Mouse (Mus musculus) bone marrow macrophage, adult 2 months (primary cell): ENCODE measurements around the gene Gstcd. TPM values are rescaled to one million over a fixed set of nuclear protein-coding genes. Genes with fewer than 3 reads are reported as not detected.
A peak's percentile ranks its signal among the peaks of the same experiment; 100 is the strongest.

Experiments
- H3K27ac ChIP-seq: 2 replicates; pipeline ENCODE4 v1.5.1; 2012; ENCODE audit warnings: low read depth, low read length; ENCODE audit not compliant: insufficient read depth
- H3K4me1 ChIP-seq: 2 replicates; pipeline ENCODE4 v1.6.1; 2012; ENCODE audit warnings: low read length; ENCODE audit not compliant: control insufficient read depth, insufficient read depth
- H3K4me3 ChIP-seq: 2 replicates; pipeline ENCODE4 v1.5.1; 2012; ENCODE audit warnings: mild to moderate bottlenecking, low read length, moderate library complexity; ENCODE audit not compliant: insufficient read depth
- CTCF ChIP-seq: IDR thresholded peaks from 2 replicates; pipeline ENCODE4 v1.5.1; 2012; ENCODE audit warnings: low read depth, mild to moderate bottlenecking, low read length, moderate library complexity
- POLR2A ChIP-seq: IDR thresholded peaks from 2 replicates; pipeline ENCODE4 v1.6.1; 2012; ENCODE audit warnings: mild to moderate bottlenecking, low read depth, low read length, borderline replicate concordance
- polyA plus RNA-seq: library from polyadenylated mRNA; stranded (reverse); fragments of >200 nt; gene quantifications from 2 replicates; pipeline ENCODE4 v1.2.4, GENCODE M21; 2012; ENCODE audit not compliant: missing spikeins, insufficient read depth, insufficient read length

The Gstcd gene
- polyA plus RNA-seq, 1 experiment = 4.5 TPM

DNA sequence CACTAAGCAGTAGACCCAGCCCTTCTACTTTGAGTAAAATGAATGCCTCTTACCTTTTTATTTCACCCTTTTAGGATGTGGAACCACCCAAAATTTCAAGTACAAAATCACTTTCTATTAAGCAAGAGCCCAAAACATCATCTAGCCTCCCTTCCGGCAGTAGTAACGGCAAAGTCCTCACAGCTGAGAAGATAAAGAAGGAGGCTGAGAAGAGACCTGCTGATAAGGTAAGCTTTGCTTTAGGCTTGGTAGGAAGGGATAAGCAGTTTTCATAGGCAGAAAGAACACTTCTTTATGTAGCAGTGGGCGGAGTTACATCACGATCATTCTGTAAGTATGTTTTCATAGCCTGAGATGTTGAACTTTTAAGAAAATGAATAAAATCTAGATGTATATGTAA, 6.5 kb upstream of the Gstcd start:
- H3K4me3 ChIP-seq = no peak overlapping the region
- H3K27ac ChIP-seq = no peak overlapping the region
- TF ChIP-seq CTCF = no peak
- TF ChIP-seq POLR2A = no peak
- H3K4me1 ChIP-seq = peaks cover 11% of the 10 kb centered on the region

DNA sequence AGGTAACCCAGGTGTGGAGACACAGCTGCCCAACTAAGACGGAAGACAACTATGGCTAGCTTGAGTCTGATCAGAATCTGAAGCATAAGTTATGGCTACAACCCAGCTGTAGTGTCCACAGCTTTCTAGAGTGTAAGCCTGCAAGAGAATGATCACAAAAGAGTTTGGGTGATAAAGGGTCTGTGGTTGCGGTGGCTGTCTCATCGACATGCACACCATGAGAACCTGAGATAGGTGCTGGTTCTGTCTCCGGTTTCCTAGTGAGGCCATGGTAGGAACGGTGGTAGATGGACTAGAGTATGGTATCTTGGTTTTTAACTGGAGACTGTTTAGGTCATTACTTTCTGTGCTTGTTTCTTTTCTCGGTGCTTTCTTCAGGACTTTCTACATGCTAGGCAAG, 6.1 kb upstream of the Gstcd start:
- TF ChIP-seq CTCF = no peak
- no peak for TF ChIP-seq POLR2A
- Histone ChIP-seq H3K27ac (no peak overlapping the region), H3K4me3 (no peak overlapping the region), H3K4me1 (peaks cover 12% of the 10 kb centered on the region)

DNA sequence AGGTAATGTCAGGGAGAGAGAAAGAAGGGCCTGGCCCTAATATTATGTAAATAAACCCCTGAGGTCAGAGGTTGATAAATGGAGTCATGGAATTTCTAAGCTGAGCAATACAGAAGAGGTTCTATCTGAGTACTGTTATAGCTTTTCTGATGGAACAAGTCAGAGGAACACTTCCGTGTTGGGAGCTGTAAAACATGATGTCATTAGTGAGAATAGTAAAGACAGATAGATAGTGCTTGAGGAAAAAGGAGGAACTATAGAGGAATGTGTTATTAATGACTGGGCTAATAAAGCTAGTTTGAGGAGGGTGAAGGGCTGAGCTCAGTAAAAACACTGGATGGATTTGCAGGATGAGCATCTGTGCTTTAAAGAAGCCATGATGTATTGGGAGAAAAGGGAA, 2.5 kb upstream of the Gstcd start:
- Histone ChIP-seq H3K27ac (peak overlapping the region; percentile 48), H3K4me1 (peaks cover 12% of the 10 kb centered on the region), H3K4me3 (no peak overlapping the region)
- no peak for TF ChIP-seq POLR2A
- TF ChIP-seq CTCF = no peak

DNA sequence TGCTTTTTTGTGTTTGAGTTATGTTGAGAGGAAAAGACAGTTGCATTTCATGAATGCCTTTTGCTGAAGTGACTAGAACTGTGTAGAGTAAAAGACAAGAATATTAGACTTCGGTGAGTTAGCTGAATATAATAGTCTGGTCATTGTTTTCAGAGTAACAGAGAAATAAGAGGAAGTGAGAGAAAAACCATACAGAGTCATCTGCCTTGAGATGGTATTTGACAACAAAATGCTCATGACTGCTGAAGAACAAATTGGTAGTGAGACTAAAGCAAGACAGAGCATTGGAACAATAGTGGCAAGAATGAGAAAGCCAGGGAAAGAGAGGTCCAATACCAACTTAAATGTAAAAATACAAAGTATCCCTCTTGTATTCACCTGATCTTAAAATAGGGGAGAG, 1.1 kb upstream of the Gstcd start:
- peak overlapping the region; percentile 97 for H3K27ac ChIP-seq
- H3K4me1 ChIP-seq = peaks cover 12% of the 10 kb centered on the region

DNA sequence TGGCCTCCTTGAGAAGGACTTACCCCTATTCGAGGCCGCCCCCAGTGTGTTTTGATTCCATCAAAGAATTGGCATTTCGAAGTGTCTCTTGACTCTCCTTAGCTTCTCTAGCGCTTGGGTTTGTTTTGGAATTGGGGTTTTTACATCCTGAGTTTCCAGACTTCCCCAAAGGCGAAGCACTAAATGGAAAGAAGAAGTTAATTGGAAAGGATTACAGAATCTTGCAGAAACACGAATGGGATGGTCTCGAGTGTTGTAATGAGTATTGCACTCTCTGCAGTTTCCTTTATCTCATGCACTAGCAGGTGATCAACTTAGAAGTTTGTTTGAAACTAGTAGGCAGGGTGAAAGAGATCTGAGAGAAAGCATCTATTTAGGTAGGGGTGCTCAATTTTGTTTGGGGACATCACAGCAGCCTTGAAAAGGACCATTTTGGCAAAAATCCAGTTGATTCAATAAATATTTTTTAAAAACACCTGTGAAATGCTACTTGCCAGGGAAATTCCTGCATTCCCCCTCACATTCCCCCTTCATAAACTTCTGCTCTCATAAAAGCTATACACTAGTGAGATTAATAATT, 531 bp upstream of the Gstcd start:
- peak overlapping the region; percentile 97 for H3K27ac ChIP-seq
- peak overlapping the region; percentile 94 for H3K4me3 ChIP-seq
- peaks cover 12% of the 10 kb centered on the region for H3K4me1 ChIP-seq
- TF ChIP-seq CTCF = no peak

More for the DNA sequence above, 1.1 kb upstream of the Gstcd start:
- TF ChIP-seq CTCF = no peak
- TF ChIP-seq POLR2A = no peak
- peak overlapping the region; percentile 94; the same call in 1 of the 2 replicates for H3K4me3 ChIP-seq

DNA sequence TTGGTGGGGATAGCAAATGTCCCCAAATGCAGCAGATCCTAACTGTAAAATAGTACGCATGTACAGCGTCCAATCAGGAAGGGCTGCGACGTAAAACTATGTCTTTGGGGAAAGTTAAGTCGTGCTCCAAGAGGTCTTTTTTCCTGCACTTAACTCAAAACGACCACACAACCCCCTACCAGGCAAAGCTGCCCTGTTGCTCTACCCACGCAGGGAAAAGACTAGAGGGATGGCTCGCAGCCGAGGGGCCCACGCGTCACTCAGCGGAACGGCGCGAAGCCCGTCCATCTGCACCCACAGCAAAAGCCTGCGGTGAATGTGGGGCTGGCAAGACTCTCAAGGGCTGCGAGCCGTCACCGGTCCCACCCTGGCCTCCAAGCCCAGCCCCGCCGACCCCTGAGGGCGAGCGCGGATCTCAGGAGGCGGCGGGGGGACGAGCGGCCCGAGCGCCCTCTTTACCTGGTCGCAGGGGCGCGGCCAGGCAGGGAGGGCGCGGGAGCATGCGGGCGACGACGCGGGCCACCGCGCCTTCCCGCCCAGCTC, 641 bp downstream of the Gstcd start:
- Histone ChIP-seq H3K27ac (peak overlapping the region; percentile 79), H3K4me3 (peak overlapping the region; percentile 94), H3K4me1 (peaks cover 12% of the 10 kb centered on the region)
- TF ChIP-seq CTCF (no peak), POLR2A (no peak)

DNA sequence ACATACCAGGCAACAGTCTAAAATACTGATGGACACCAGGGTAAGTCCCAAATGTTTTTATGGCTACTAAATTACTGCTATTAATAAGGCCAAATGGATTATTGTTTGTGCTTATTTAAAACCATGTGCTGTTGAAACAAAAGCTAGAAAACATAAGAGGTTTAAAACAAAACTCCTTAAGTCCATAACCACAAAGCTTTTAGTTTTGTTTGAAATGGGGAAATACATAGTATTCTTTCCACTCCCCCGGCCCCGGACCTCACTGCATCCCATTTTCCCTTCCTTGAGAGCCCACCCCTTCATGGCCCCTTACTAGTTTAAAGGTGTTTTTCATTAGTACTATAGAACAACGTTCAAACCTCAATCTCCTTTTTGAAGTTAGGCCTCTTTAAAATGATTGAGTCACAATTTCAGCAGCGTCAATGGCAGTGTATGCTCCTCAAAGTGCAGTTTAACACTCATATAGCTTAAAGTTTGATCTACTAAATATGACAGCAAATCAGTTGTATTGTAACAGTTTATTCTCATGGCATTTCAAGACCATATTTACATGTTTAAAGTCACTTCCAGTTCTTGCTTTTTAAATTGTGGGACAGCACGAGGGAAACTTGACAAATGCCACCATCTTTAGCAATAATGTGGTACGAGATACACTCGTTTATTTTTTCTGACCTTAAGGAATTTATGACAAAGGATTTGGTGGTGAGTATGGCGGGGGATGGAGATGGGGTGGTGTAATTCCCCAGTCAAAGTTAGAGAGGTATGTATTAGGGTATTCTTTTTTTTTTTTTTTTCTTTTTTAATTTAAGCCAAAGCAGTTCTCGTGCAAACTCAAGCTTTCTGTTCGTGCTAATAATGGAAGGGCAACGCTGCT, 1.3 kb downstream of the Gstcd start:
- Histone ChIP-seq H3K4me1 (peaks cover 12% of the 10 kb centered on the region), H3K27ac (peak overlapping the region; percentile 79), H3K4me3 (peak overlapping the region; percentile 94)
- no peak for TF ChIP-seq POLR2A
- no peak for TF ChIP-seq CTCF

DNA sequence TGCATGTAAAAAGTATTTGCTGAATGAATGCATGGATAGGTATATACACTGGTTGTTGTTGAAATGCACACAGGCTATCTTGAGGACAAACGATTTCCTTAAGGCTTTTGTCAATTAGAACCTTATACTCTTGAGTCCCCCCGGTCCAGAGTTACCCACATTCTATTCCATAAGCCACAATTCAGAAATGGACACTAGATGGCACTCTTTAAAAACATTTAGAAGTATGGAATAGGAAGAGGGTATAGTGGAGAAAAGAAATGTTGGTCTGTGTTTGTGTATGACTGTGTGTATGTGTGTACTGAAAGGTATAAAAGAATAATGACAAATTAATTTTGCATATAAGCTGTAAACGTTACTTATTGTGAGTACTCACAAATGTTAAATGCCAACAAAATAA, 6.0 kb downstream of the Gstcd start:
- H3K4me3 ChIP-seq = no peak overlapping the region
- H3K27ac ChIP-seq = no peak overlapping the region
- no peaks in the 10 kb centered on the region for H3K4me1 ChIP-seq
- no peak for TF ChIP-seq POLR2A
- TF ChIP-seq CTCF = no peak

DNA sequence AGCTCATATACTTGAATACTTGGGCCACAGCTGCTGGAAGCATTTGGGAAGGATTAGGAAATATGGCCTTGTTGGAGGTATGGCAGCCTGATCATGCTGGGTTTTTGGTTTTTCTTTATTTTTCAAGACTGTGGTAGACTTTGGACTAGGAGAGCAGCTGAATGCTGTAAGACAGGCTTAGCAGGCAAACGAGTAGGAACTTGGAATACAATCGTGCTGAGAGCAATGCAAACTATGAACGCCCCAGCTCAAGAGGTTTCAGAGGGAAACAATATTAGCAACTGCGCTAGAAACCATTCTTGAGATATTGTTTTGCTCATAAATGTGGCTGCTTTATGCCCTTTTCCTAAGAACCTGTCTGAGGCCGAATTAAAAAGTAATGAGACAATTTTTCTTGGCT, 9.1 kb downstream of the Gstcd start:
- H3K4me1 ChIP-seq = no peaks in the 10 kb centered on the region; the same call in 1 of the 2 replicates
- TF ChIP-seq POLR2A (no peak), CTCF (no peak)
- H3K27ac ChIP-seq = no peak overlapping the region
- no peak overlapping the region for H3K4me3 ChIP-seq

DNA sequence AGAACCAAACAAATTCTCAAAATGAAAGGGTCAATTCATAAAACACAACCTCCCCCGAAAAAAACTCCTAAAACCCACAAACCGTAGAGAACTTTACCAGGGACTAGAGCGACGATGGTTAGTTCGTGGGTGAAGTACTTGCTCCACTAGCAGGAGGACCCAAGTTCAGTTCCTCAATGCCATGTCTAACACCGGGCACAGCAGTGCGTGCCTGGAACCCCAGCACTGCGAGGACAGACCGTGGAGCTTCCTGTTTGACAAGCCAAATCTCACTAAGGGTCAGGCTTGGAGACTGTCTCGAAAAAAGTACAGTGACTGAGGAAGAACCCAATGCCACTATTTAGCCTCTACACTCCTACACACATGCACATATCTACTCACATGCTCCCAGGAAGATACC, 16.3 kb downstream of the Gstcd start:
- peaks cover 3% of the 10 kb centered on the region; the same call in 1 of the 2 replicates for H3K4me1 ChIP-seq
- H3K4me3 ChIP-seq = no peak overlapping the region
- TF ChIP-seq POLR2A (no peak), CTCF (no peak)
- H3K27ac ChIP-seq = no peak overlapping the region

DNA sequence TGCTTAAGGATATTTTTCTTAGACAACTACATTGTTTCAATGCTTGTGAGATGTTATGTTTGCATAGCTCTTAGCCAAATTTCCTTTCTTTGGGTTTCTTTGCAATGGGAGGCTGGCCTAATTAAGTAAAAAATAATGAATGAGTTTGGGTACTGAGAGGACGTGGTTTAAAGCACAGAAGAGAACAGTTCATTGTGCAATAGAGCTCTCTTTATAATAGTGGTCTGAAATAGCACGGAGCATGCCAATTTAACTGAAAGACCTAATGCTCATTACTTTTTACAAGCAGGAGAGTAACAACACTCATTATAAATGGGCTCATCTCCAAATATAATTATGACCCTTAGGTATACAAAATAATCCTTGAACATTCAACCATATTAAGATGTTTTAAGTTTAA, 39.8 kb downstream of the Gstcd start:
- Histone ChIP-seq H3K4me3 (no peak overlapping the region), H3K27ac (no peak overlapping the region), H3K4me1 (no peaks in the 10 kb centered on the region)
- TF ChIP-seq CTCF (no peak), POLR2A (no peak)
